Mouse (Mus musculus) forebrain, embryonic 15.5 days (tissue): Measurements from ENCODE around the gene Daam1. TPM values are rescaled to one million over a fixed set of nuclear protein-coding genes. Genes with fewer than 3 reads are reported as not detected.

ENCODE experiments used
- ATAC-seq: fragments of 200-750 bp; cut with Nextera tagmentation; replicated peaks from 2 replicates; pipeline ENCODE4 v1.8.0; 2017; ENCODE audit warnings: mild to moderate bottlenecking, moderate TSS enrichment, moderate library complexity
- H3K27ac ChIP-seq: fragments of 300-500 bp; sonication (generic); replicated peaks from 2 replicates; pipeline ENCODE4 v1.5.1; 2015; ENCODE audit warnings: mild to moderate bottlenecking, inconsistent platforms
- H3K27me3 ChIP-seq: fragments of 300-500 bp; sonication (generic); 2 replicates; pipeline ENCODE4 v1.6.1; 2015; ENCODE audit warnings: inconsistent platforms
- H3K36me3 ChIP-seq: fragments of 300-500 bp; sonication (generic); 2 replicates; pipeline ENCODE4 v1.6.1; 2015; ENCODE audit warnings: mild to moderate bottlenecking, inconsistent platforms
- H3K4me1 ChIP-seq: fragments of 300-500 bp; sonication (generic); 2 replicates; pipeline ENCODE4 v1.6.1; 2015; ENCODE audit warnings: inconsistent platforms
- H3K4me2 ChIP-seq: fragments of 300-500 bp; sonication (generic); replicated peaks from 2 replicates; pipeline ENCODE4 v1.6.1; 2015; ENCODE audit warnings: mild to moderate bottlenecking, inconsistent platforms
- H3K4me3 ChIP-seq: fragments of 300-500 bp; sonication (generic); 2 replicates; pipeline ENCODE4 v1.5.1; 2015; ENCODE audit warnings: mild to moderate bottlenecking, inconsistent platforms
- H3K9ac ChIP-seq: fragments of 300-500 bp; sonication (generic); replicated peaks from 2 replicates; pipeline ENCODE4 v1.6.1; 2015; ENCODE audit warnings: mild to moderate bottlenecking, inconsistent platforms
- H3K9me3 ChIP-seq: fragments of 300-500 bp; sonication (generic); 2 replicates; pipeline ENCODE4 v1.6.1; 2016; ENCODE audit warnings: inconsistent platforms
- WGBS: fragments of 180-500 bp; shearing (Covaris S2); methylation state at CpG from one replicate; pipeline ENCODE4 v1.1.7; 2015; ENCODE audit warnings: mixed read lengths; 5-methylcytosine and 5-hydroxymethylcytosine counted together
- polyA plus RNA-seq: library from polyadenylated mRNA; unstranded; fragments of >200 nt; fragmentation: Nextera tagmentation; extraction: Ambion mirVana; gene quantifications from 2 replicates; pipeline ENCODE4 v1.2.1, GENCODE M21; 2015

Daam1 gene
- polyA plus RNA-seq, 1 experiment from 2014 or later = 25.6 TPM

DNA sequence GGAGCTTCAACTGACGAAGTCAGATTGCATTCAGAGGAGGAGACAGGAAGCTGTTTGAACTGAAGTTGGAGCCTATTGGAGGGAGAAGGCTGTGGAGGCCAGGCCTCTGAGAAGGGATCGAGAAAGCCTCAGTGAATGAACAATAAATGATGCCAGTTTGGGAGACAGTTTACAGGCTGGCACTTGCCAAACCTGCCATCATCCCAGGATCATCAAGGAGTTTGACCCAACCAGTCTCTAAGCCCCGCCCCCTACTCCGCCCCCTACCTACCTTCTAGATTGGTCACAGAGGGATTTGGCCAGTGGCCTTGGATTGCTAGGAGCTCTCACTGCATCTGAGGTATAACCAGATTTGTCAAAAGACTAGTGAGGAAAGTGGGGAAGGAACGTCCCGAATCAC lies 118.7 kb downstream of the Daam1 start:
- no peak overlapping the region for H3K9ac ChIP-seq
- no peaks in the 10 kb centered on the region for H3K9me3 ChIP-seq
- ATAC-seq = no peak
- H3K4me3 ChIP-seq = no peak overlapping the region
- no peak overlapping the region for H3K4me2 ChIP-seq
- peaks cover 24% of the 10 kb centered on the region for H3K4me1 ChIP-seq
- 94% methylated on average over 6 of the region's 6 CpGs for WGBS
- H3K27ac ChIP-seq = no peak overlapping the region
- peaks cover 66% of the 10 kb centered on the region for H3K36me3 ChIP-seq
- no peaks in the 10 kb centered on the region for H3K27me3 ChIP-seq

DNA sequence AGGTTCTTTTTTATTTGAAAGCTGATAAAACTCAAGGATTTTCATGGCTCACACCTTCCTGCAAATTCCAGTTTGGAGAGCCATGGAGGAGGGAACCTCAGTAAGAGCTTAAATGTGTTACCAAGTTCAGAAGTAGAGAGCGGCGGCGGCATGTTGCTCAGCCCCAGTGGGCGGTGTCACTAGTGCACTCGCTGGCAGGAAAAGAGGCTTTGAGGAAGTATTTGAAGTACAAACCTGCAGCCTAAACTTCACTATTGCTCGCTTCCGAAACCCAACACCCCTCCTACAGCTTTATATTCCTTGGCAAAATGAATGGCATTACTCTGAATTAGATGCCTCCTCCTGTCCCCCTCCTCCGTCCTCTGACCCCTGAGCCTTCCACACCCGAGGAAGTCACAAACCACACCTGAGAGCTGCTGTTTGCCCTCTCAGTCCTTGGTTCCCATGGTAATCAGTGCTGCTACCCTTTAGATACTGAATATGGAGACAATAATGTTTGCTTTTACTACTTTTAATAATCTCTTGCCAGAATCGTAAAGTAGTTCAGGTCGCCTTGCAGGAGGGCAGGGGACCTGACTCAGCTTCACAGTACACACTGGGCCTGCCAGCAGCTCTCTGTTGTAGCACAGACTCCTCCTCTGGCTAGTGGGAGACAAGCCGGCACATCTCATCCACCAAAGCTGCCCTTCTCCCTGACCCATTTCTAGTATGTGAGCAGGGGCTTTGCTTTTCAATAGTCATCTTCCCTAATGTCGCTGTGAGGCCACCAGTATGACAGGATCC lies 119.4 kb downstream of the Daam1 start:
- WGBS = 91% methylated on average over 13 of the region's 13 CpGs
- H3K9ac ChIP-seq = no peak overlapping the region
- H3K4me3 ChIP-seq = no peak overlapping the region
- no peaks in the 10 kb centered on the region for H3K27me3 ChIP-seq
- H3K27ac ChIP-seq = no peak overlapping the region
- peaks cover 61% of the 10 kb centered on the region for H3K36me3 ChIP-seq
- H3K4me1 ChIP-seq = peaks cover 28% of the 10 kb centered on the region
- no peaks in the 10 kb centered on the region for H3K9me3 ChIP-seq
- ATAC-seq = no peak
- no peak overlapping the region for H3K4me2 ChIP-seq

DNA sequence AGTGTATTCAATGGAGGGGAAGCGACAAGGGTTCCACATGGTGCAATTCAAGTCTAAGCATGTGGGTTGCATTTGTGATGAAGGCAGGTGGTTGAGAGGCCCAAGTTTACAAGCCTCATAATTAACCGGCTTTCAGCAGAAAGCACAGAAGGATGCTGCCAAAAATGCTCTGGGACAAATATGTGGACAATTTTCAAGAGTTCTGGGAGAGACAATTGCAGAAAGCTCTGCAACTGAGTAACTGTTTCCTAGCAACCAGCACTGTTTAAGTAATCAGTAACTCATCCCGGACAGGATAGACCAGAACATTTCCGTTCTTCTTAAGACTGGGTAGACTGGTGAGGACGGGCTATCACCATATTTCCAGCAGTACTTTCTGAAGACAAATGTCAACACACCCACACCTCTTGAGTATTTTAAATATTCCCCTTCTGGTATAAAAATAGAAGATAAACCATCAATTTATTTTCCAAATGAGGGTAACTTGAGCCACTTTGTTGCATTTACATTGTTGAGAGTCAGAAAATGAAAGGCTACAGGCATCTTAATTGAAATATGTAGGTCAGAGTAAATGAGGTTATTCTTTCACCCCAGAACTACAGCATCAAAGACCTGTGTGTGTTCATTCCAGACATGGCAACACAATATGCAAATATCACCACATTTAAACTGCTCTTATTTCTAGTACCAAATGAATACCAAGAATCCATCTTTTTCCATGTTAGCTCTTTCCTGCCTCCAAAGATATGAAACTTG lies 123.5 kb downstream of the Daam1 start:
- Histone ChIP-seq H3K4me3 (no peak overlapping the region), H3K36me3 (peaks cover 32% of the 10 kb centered on the region), H3K27ac (peak overlapping the region; percentile 75), H3K9ac (no peak overlapping the region), H3K27me3 (no peaks in the 10 kb centered on the region), H3K4me2 (no peak overlapping the region), H3K9me3 (no peaks in the 10 kb centered on the region), H3K4me1 (peaks cover 47% of the 10 kb centered on the region)
- WGBS = 38% methylated on average over 5 of the region's 5 CpGs
- ATAC-seq = no peak

DNA sequence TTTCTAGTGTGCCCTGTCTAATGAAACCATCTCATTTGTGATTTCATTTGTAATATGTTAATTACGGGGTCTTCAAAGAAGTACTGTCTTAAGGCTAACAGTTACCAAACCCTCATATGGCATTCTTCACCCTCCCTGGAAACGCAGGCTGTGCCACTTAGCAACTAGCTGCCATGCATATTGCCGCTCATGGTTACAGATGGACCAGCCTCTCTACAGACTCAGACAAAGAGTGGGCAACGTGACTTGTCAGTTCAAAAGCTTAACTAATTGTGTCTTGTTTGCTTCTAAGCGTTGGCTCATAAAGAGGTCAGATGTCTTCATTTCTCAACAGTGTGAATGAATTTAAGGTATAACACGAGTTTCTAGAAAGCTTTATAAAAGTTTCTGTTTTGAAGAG lies 126.1 kb downstream of the Daam1 start:
- no peak overlapping the region for H3K4me2 ChIP-seq
- H3K9me3 ChIP-seq = no peaks in the 10 kb centered on the region
- H3K4me1 ChIP-seq = peaks cover 52% of the 10 kb centered on the region
- peak; percentile 84 for ATAC-seq
- no peaks in the 10 kb centered on the region for H3K27me3 ChIP-seq
- no peak overlapping the region for H3K9ac ChIP-seq
- H3K4me3 ChIP-seq = no peak overlapping the region
- 25% methylated on average over 6 of the region's 6 CpGs for WGBS
- peaks cover 21% of the 10 kb centered on the region for H3K36me3 ChIP-seq
- peak overlapping the region; percentile 66 for H3K27ac ChIP-seq

DNA sequence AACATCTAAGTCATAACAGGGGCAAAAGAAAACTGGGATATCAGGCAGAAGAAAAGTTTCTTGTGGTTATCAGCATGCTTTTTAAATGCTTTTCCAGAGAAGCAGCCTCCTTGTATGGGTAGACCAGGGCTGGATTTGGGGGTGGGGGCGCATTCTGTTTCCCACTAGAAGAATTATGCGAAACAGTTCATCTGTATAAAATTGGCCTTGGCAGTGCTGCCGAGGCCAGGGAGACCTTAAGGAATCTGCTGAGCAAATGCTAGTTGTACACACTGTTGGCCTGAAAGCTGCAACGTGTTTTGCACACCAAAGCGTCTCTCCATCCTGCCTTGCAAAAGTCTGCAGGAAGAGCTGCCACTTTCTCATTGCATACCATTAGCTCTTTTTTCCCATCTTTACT lies 126.6 kb downstream of the Daam1 start:
- ATAC-seq = peak; percentile 38
- 35% methylated on average over 5 of the region's 5 CpGs for WGBS
- H3K36me3 ChIP-seq = peaks cover 22% of the 10 kb centered on the region

DNA sequence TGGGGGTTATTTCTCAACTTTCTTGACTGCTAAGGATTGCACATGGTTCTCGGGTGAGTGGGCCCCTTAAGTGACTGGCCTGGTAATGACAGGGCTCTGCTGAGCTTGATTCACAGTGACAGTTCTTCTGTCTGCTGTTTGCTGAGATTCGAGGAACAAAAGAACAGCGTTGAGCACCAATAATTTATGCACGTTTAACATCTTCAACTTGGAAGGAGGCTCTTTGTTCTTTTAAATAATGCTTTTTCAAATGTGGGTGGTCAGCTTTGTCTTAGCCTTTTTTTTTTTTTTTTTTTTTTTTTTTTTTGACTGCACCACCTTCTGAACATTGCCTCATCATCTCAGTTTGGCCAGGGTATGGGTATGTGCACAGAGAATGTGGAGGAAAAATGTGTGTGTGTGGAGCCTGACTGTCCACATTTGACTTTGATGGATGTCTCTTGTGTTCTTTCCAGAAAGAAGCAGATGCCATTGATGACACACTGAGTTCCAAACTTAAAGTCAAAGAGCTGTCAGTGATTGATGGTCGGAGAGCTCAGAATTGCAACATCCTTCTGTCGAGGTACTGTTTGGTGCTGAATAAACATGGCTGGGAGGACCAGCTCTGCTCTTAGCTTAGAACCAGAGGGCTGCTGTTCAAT lies 128.6 kb downstream of the Daam1 start:
- Histone ChIP-seq H3K9ac (no peak overlapping the region), H3K36me3 (peaks cover 17% of the 10 kb centered on the region), H3K27ac (peak overlapping the region; percentile 52), H3K4me1 (peaks cover 36% of the 10 kb centered on the region), H3K4me3 (no peak overlapping the region), H3K9me3 (no peaks in the 10 kb centered on the region), H3K4me2 (no peak overlapping the region), H3K27me3 (no peaks in the 10 kb centered on the region)
- ATAC-seq = 0 out of 2 replicates have a peak, but pooled peaks have one; percentile 36
- 25% methylated on average over 6 of the region's 6 CpGs for WGBS

More for the DNA sequence above, 126.6 kb downstream of the Daam1 start:
- Histone ChIP-seq H3K4me1 (peaks cover 52% of the 10 kb centered on the region), H3K4me3 (no peak overlapping the region), H3K9me3 (no peaks in the 10 kb centered on the region), H3K27ac (peak overlapping the region; percentile 66), H3K9ac (no peak overlapping the region), H3K27me3 (no peaks in the 10 kb centered on the region), H3K4me2 (no peak overlapping the region)

DNA sequence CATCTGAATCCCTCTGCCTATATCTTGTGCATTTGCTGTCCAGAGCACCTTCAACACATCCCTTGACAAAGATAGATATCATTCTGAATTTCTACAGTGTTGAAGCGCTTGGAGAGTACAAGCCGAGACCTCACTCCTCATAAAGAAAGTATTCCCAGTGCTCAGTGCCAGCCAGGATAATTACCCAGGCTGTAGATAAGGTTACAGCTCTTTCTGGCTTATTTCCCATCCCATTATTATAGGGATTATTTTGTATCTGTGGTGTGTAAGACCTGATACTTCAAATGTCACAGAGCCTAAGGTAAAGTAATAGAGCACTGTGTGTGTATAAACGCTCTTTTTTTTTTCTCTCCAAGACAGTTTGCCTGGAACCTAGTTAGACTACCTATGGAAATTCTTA lies 130.8 kb downstream of the Daam1 start:
- Histone ChIP-seq H3K27ac (no peak overlapping the region), H3K4me3 (no peak overlapping the region), H3K9me3 (no peaks in the 10 kb centered on the region), H3K4me1 (peaks cover 29% of the 10 kb centered on the region), H3K27me3 (no peaks in the 10 kb centered on the region), H3K36me3 (peaks cover 17% of the 10 kb centered on the region), H3K9ac (no peak overlapping the region), H3K4me2 (no peak overlapping the region)
- no peak for ATAC-seq
- 92% methylated on average over 3 of the region's 3 CpGs for WGBS

DNA sequence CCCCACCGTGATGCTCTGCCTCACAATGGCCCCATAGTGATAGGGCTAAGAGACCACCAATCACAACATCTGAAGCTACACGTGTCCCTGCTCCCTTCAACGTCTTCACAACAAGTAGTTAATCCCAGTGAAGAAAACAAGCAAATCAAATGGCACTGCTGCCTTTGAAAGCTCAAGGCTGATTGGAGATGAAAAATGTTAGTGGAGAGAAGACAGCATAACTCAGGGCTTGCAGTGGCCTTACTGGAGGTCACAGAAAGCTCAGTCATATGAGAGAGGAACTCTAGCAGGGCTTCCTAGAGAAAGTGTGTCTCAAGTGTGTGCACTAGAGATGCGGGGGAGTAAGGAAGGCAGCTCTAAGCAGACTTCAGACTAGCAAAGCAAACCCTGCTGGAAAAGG lies 131.7 kb downstream of the Daam1 start:
- H3K4me3 ChIP-seq = no peak overlapping the region
- H3K27me3 ChIP-seq = no peaks in the 10 kb centered on the region
- no peaks in the 10 kb centered on the region for H3K9me3 ChIP-seq
- peaks cover 17% of the 10 kb centered on the region for H3K36me3 ChIP-seq
- 65% methylated on average over 4 of the region's 4 CpGs for WGBS
- no peak overlapping the region for H3K9ac ChIP-seq
- peaks cover 20% of the 10 kb centered on the region for H3K4me1 ChIP-seq
- no peak for ATAC-seq
- H3K4me2 ChIP-seq = no peak overlapping the region
- H3K27ac ChIP-seq = no peak overlapping the region

DNA sequence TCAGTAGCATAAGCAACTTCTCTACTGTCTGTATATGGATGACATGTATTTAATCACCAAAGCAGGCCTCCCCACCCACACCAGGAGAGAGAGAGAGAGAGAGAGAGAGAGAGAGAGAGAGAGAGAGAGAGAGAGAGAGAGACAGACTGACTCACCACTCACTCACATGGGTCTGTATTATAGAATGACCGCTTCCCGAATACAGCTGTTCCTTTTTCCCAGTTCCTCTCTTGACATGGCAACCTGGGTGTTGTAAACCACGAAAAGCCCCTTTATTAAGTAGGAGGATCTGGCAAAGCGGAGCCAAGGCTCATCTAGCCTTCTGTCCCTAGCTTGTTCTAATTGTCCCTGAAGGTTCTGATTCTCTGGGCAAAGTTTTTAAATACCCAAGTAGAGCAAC lies 137.7 kb downstream of the Daam1 start:
- Histone ChIP-seq H3K36me3 (peaks cover 6% of the 10 kb centered on the region; the same call in 1 of the 2 replicates), H3K9me3 (no peaks in the 10 kb centered on the region), H3K9ac (no peak overlapping the region), H3K4me1 (peaks cover 25% of the 10 kb centered on the region), H3K27me3 (no peaks in the 10 kb centered on the region), H3K4me2 (no peak overlapping the region), H3K27ac (no peak overlapping the region), H3K4me3 (no peak overlapping the region)
- ATAC-seq = no peak
- 53% methylated on average over 4 of the region's 4 CpGs for WGBS

DNA sequence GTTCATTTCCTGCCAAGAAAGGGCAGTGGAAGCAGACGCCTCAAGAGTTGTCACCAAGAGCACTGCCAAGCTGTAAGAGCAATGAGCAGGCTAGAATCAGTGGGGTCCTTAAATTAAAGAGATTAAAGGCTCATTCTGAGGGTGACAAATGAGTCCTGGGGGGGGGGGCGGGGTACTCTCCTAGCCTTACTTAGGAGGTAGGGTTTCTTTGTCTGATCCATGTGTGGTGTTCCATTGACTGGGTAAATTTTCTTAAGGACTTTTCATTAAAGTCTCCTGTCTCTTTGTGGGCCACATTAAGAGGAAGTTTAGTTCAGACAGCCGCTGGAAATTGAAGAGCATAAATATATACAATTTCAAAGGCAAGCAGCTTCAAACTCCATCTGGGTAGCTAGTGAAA lies 138.1 kb downstream of the Daam1 start:
- 12% methylated on average over 3 of the region's 3 CpGs for WGBS
- Histone ChIP-seq H3K9me3 (no peaks in the 10 kb centered on the region), H3K4me2 (no peak overlapping the region), H3K36me3 (peaks cover 6% of the 10 kb centered on the region; the same call in 1 of the 2 replicates), H3K4me3 (no peak overlapping the region), H3K27ac (0 out of 2 replicates have a peak overlapping the region, but pooled peaks have one; percentile 4), H3K9ac (no peak overlapping the region), H3K27me3 (no peaks in the 10 kb centered on the region), H3K4me1 (peaks cover 29% of the 10 kb centered on the region)
- no peak for ATAC-seq

DNA sequence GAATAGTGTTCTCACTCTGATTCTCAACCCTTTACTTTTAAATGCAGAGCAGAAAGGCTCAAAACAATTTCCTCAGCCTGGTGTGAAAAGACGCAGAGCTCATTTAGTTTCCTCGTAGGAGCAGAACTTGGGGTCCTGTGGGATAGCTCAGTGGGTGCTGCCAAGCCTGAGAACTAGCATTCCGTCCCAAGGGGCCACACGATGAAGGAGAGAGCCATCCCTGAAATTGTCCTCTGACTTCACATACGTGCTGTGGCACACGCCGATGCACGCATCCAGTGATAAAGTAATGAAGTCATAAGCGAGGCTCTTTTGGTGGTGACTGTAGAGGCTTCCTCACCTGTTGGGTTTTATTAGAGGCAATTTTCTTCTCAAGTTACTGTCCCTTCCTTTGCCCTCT lies 138.6 kb downstream of the Daam1 start:
- H3K9me3 ChIP-seq = no peaks in the 10 kb centered on the region
- WGBS = 67% methylated on average over 9 of the region's 9 CpGs
- peaks cover 6% of the 10 kb centered on the region; the same call in 1 of the 2 replicates for H3K36me3 ChIP-seq
- 0 out of 2 replicates have a peak overlapping the region, but pooled peaks have one; percentile 4 for H3K27ac ChIP-seq
- H3K4me2 ChIP-seq = no peak overlapping the region
- ATAC-seq = no peak
- no peaks in the 10 kb centered on the region for H3K27me3 ChIP-seq
- peaks cover 29% of the 10 kb centered on the region for H3K4me1 ChIP-seq
- H3K9ac ChIP-seq = no peak overlapping the region
- H3K4me3 ChIP-seq = no peak overlapping the region
